Mouse (Mus musculus): ENCODE results near the gene Atp12a. TPM values are rescaled to one million over a fixed set of nuclear protein-coding genes. Genes with fewer than 3 reads are reported as not detected.

The Atp12a gene
- total RNA-seq, 1 experiment, result 2.1 TPM

GRCm38 (mm10) chr14:56338882-56339442 is 25.9 kb upstream of the Atp12a start:
- no peak for DNase-seq (ENCODE audit: low read depth, low spot score)
- H3K36me3 ChIP-seq (ENCODE audit: control insufficient read depth, insufficient read depth, low read length, poor library complexity, severe bottlenecking), result no peaks in the 10 kb centered on the region
- H3K9me3 ChIP-seq (ENCODE audit: control insufficient read depth, insufficient read depth, low read depth, low read length), result no peaks in the 10 kb centered on the region
- in situ Hi-C loops (cut with MboI; ENCODE audit: low sequenced_read_pairs in 2 of 2, unreplicated experiment in 2 of 2), result no loop called here
- no peak overlapping the region for H3K27ac ChIP-seq (ENCODE audit: insufficient read depth, low read depth, low read length, poor library complexity, severe bottlenecking)
- H3K4me3 ChIP-seq (ENCODE audit: insufficient read depth in 1 of 2, low read depth in 1 of 2, low read length in 2 of 2, poor library complexity in 1 of 2, severe bottlenecking in 1 of 2), result no peak overlapping the region
- H3K4me1 ChIP-seq (ENCODE audit: control insufficient read depth in 2 of 2, insufficient read depth in 2 of 2, low read length in 2 of 2, poor library complexity in 1 of 2), result peaks cover 0 to 2% of the 10 kb centered on the region in 2 experiments; a peak in 1 of 4 replicates
- TF ChIP-seq HCFC1 (IDR thresholded peaks at IDR 0.05; ENCODE audit: borderline replicate concordance, insufficient read depth, low read length) (no peak), MAFK (IDR thresholded peaks at IDR 0.05; ENCODE audit: insufficient read depth, low read depth, low read length) (no peak), CHD2 (IDR thresholded peaks at IDR 0.05; ENCODE audit: low read depth, low read length) (no peak), ZNF384 (IDR thresholded peaks at IDR 0.05; ENCODE audit: low read depth, low read length) (no peak), ZC3H11A (IDR thresholded peaks at IDR 0.05; ENCODE audit: borderline replicate concordance, low read depth, low read length) (no peak)
- H3K9ac ChIP-seq (ENCODE audit: insufficient read depth, low read depth, low read length, poor library complexity, severe bottlenecking), result no peak overlapping the region

DNA sequence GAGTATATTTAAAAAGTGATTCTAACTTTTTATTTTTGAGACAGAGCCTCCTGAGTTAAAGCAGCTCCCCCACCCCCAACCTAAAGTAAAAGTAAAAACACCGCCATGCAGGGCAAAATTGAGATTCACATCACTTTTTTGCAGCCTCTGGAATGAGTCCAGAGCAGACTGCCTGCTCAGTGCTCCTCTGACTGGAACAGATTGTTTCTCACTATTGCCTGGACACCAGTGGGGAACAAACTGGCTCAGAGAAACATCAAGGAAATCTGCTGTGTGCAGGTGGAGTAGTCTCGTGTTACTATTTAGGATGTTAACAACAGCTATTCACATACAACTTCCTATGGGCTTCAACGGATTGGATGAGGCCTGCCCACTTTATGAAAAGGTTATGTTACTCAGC is 16.2 kb upstream of the Atp12a start:
- no peak overlapping the region for H3K9ac ChIP-seq (ENCODE audit: insufficient read depth, low read depth, low read length, poor library complexity, severe bottlenecking)
- TF ChIP-seq ZC3H11A (IDR thresholded peaks at IDR 0.05; ENCODE audit: borderline replicate concordance, low read depth, low read length) (no peak), MAFK (IDR thresholded peaks at IDR 0.05; ENCODE audit: insufficient read depth, low read depth, low read length) (no peak), ZNF384 (IDR thresholded peaks at IDR 0.05; ENCODE audit: low read depth, low read length) (no peak), HCFC1 (IDR thresholded peaks at IDR 0.05; ENCODE audit: borderline replicate concordance, insufficient read depth, low read length) (no peak), CHD2 (IDR thresholded peaks at IDR 0.05; ENCODE audit: low read depth, low read length) (no peak)
- no peaks in the 10 kb centered on the region for H3K4me1 ChIP-seq (ENCODE audit: control insufficient read depth in 2 of 2, insufficient read depth in 2 of 2, low read length in 2 of 2, poor library complexity in 1 of 2)
- no peak overlapping the region for H3K4me3 ChIP-seq (ENCODE audit: insufficient read depth in 1 of 2, low read depth in 1 of 2, low read length in 2 of 2, poor library complexity in 1 of 2, severe bottlenecking in 1 of 2)
- no peak overlapping the region for H3K27ac ChIP-seq (ENCODE audit: insufficient read depth, low read depth, low read length, poor library complexity, severe bottlenecking)
- H3K36me3 ChIP-seq (ENCODE audit: control insufficient read depth, insufficient read depth, low read length, poor library complexity, severe bottlenecking), result no peaks in the 10 kb centered on the region
- in situ Hi-C loops (cut with MboI; ENCODE audit: low sequenced_read_pairs in 2 of 2, unreplicated experiment in 2 of 2), result no loop called here
- H3K9me3 ChIP-seq (ENCODE audit: control insufficient read depth, insufficient read depth, low read depth, low read length), result no peaks in the 10 kb centered on the region
- no peak for DNase-seq (ENCODE audit: low read depth, low spot score)

DNA sequence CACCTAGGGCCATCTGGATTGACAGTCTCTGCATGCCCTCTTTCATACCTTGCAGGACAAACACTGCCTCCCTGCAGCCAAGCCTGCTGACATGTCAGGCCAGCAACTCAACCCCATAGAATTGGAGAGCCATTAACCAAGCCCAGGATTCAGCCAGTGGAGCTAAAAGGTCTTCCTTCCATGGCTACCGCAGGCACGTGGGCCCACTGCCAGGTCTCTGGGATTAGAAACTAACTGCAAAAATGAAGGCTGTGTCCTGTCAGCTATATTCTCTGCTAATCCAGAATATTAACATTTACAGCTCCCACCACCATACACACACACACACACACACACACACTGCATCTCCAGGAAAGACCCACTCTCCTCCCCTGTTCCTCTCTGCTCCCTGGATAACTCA is 15.3 kb upstream of the Atp12a start:
- Histone ChIP-seq H3K4me3 (ENCODE audit: insufficient read depth in 1 of 2, low read depth in 1 of 2, low read length in 2 of 2, poor library complexity in 1 of 2, severe bottlenecking in 1 of 2) (no peak overlapping the region), H3K9ac (ENCODE audit: insufficient read depth, low read depth, low read length, poor library complexity, severe bottlenecking) (no peak overlapping the region), H3K4me1 (ENCODE audit: control insufficient read depth in 2 of 2, insufficient read depth in 2 of 2, low read length in 2 of 2, poor library complexity in 1 of 2) (no peaks in the 10 kb centered on the region), H3K36me3 (ENCODE audit: control insufficient read depth, insufficient read depth, low read length, poor library complexity, severe bottlenecking) (no peaks in the 10 kb centered on the region), H3K9me3 (ENCODE audit: control insufficient read depth, insufficient read depth, low read depth, low read length) (no peaks in the 10 kb centered on the region), H3K27ac (ENCODE audit: insufficient read depth, low read depth, low read length, poor library complexity, severe bottlenecking) (no peak overlapping the region)
- no peak for TF ChIP-seq CHD2 (IDR thresholded peaks at IDR 0.05; ENCODE audit: low read depth, low read length)
- no peak for TF ChIP-seq MAFK (IDR thresholded peaks at IDR 0.05; ENCODE audit: insufficient read depth, low read depth, low read length)
- TF ChIP-seq ZNF384 (IDR thresholded peaks at IDR 0.05; ENCODE audit: low read depth, low read length), result no peak
- no peak for TF ChIP-seq ZC3H11A (IDR thresholded peaks at IDR 0.05; ENCODE audit: borderline replicate concordance, low read depth, low read length)
- TF ChIP-seq HCFC1 (IDR thresholded peaks at IDR 0.05; ENCODE audit: borderline replicate concordance, insufficient read depth, low read length), result no peak
- no peak for DNase-seq (ENCODE audit: low read depth, low spot score)
- in situ Hi-C loops (cut with MboI; ENCODE audit: low sequenced_read_pairs in 2 of 2, unreplicated experiment in 2 of 2), result no loop called here

- H3K36me3 ChIP-seq (ENCODE audit: control insufficient read depth, insufficient read depth, low read length, poor library complexity, severe bottlenecking), result no peaks in the 10 kb centered on the region
- no peak overlapping the region for H3K9ac ChIP-seq (ENCODE audit: insufficient read depth, low read depth, low read length, poor library complexity, severe bottlenecking)
- DNase-seq (ENCODE audit: low read depth, low spot score), result peak; percentile 69
- H3K9me3 ChIP-seq (ENCODE audit: control insufficient read depth, insufficient read depth, low read depth, low read length), result no peaks in the 10 kb centered on the region
- no peak overlapping the region for H3K4me3 ChIP-seq (ENCODE audit: insufficient read depth in 1 of 2, low read depth in 1 of 2, low read length in 2 of 2, poor library complexity in 1 of 2, severe bottlenecking in 1 of 2)
- H3K4me1 ChIP-seq (ENCODE audit: control insufficient read depth in 2 of 2, insufficient read depth in 2 of 2, low read length in 2 of 2, poor library complexity in 1 of 2), result no peaks in the 10 kb centered on the region
- in situ Hi-C loops (cut with MboI; ENCODE audit: low sequenced_read_pairs in 2 of 2, unreplicated experiment in 2 of 2), result loop anchor here in 1 of 2 experiments (25.0 kb wide), 1 partner anchor 435 kb away; the partner anchor contains the start of gene Pspc1
- no peak overlapping the region for H3K27ac ChIP-seq (ENCODE audit: insufficient read depth, low read depth, low read length, poor library complexity, severe bottlenecking)
- TF ChIP-seq ZNF384 (IDR thresholded peaks at IDR 0.05; ENCODE audit: low read depth, low read length), result no peak
- no peak for TF ChIP-seq MAFK (IDR thresholded peaks at IDR 0.05; ENCODE audit: insufficient read depth, low read depth, low read length)
- TF ChIP-seq CHD2 (IDR thresholded peaks at IDR 0.05; ENCODE audit: low read depth, low read length), result no peak
- no peak for TF ChIP-seq HCFC1 (IDR thresholded peaks at IDR 0.05; ENCODE audit: borderline replicate concordance, insufficient read depth, low read length)
- no peak for TF ChIP-seq ZC3H11A (IDR thresholded peaks at IDR 0.05; ENCODE audit: borderline replicate concordance, low read depth, low read length)
These were observed 12.8 kb upstream of the Atp12a start for GRCm38 (mm10) chr14:56351959-56352660.

All from ES-E14 (cell line).